Mouse (Mus musculus) liver, postnatal 0 days (tissue): ENCODE measurements around the gene Abhd18.

Experiments
- CTCF ChIP-seq: sonication (generic); IDR thresholded peaks from 2 replicates; pipeline ENCODE4 v1.5.1; 2016; ENCODE audit warnings: antibody characterized with exemption, low read depth
- EP300 ChIP-seq: IDR thresholded peaks from 2 replicates; pipeline ENCODE4 v1.6.1; 2016; ENCODE audit warnings: antibody characterized with exemption, low read depth, mild to moderate bottlenecking

DNA sequence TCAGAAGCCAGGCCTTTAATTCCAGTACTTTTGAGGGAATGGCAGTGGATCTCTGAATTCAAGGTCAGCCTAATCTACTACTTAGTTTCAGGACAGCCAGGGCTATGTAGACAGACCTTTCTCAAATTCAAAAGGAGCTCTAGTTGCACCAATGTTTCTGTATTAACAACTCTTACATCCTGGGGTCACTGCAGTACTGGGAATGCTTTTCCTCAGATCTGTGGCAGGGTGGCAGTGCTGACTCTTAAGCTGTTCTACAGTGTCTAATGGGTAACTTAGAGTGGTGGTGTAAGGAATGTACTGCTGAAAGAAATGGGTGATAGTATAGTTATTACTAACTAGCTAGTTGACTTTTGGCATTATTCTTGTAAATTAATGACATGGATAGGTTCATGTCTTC, 105.8 kb downstream of the Abhd18 start:
- TF ChIP-seq CTCF = peak; percentile 32; the same call in 1 of the 2 replicates
- no peak for TF ChIP-seq EP300
